Mouse (Mus musculus): ENCODE measurements around the gene Cox8b. TPM values are rescaled to one million over a fixed set of nuclear protein-coding genes. Genes with fewer than 3 reads are reported as not detected.

Cox8b gene
- polyA plus RNA-seq, 1 experiment = 231 TPM

DNA sequence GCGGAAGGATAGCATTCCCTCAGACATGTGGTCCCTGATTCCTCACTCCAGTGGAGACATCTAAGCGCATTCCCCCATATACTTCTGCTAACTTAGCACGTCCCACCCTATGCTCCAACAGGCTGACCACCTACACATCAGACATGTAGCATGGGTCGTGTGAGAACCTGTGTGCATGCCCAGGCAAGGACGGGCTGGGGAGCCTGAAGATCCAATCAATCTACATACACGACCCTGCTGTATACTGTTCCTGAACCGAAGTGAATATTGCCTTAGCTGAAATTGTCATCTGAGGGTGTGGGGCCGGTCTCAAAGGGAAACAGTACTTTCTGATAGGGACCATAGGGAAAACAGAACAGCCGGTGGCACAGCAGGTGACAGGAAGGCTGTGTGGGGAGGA, 45.1 kb downstream of the Cox8b start:
- TF ChIP-seq POLR2A (IDR thresholded peaks at IDR 0.05; ENCODE audit: control insufficient read depth, extremely low read depth, insufficient read depth, low read length, poor library complexity) = no peak
- TF ChIP-seq CTCF (IDR thresholded peaks at IDR 0.05; ENCODE audit: borderline replicate concordance, control insufficient read depth, extremely low read depth, insufficient read depth, low read length, poor library complexity) = no peak
- H3K36me3 ChIP-seq (ENCODE audit: control insufficient read depth, insufficient read depth, low read length) = peaks cover 8% of the 10 kb centered on the region; the same call in 1 of the 2 replicates
- DNase-seq = no peak

DNA sequence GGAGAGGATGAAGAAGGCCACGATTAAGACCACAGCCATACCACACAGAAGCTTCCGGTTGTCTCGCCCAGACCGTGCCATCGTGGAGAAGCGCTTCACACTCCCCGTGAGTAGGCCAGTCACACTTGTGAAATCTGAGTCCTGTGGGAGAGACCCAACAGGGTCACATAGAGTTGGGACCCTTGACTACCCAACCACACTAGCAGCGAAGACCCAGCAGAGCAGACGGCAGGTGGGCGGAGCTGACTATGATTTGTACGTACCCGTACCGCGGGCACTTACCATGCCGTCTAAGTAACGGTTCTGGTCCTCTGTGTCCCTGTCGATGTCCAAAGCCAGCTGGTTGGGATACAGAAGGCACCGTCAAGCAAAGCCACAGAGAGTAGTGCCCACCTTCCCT, 45.8 kb downstream of the Cox8b start:
- no peak for TF ChIP-seq POLR2A (IDR thresholded peaks at IDR 0.05; ENCODE audit: control insufficient read depth, extremely low read depth, insufficient read depth, low read length, poor library complexity)
- TF ChIP-seq CTCF (IDR thresholded peaks at IDR 0.05; ENCODE audit: borderline replicate concordance, control insufficient read depth, extremely low read depth, insufficient read depth, low read length, poor library complexity) = no peak
- Histone ChIP-seq H3K27ac (ENCODE audit: control insufficient read depth, insufficient read depth, low read length) (no peak overlapping the region), H3K27me3 (ENCODE audit: control insufficient read depth, insufficient read depth, low read length) (no peaks in the 10 kb centered on the region), H3K4me3 (ENCODE audit: control insufficient read depth, insufficient read depth, low read length) (no peak overlapping the region), H3K36me3 (ENCODE audit: control insufficient read depth, insufficient read depth, low read length) (peaks cover 7% of the 10 kb centered on the region; the same call in 1 of the 2 replicates), H3K4me1 (replicated peaks; ENCODE audit: control insufficient read depth, insufficient read depth, low read length) (peaks cover 27% of the 10 kb centered on the region)
- 95% methylated on average over 18 of the region's 18 CpGs for WGBS
- DNase-seq = no peak

More for the DNA sequence above, 45.1 kb downstream of the Cox8b start:
- 78% methylated on average over 9 of the region's 9 CpGs for WGBS
- Histone ChIP-seq H3K27me3 (ENCODE audit: control insufficient read depth, insufficient read depth, low read length) (no peaks in the 10 kb centered on the region), H3K27ac (ENCODE audit: control insufficient read depth, insufficient read depth, low read length) (no peak overlapping the region), H3K4me3 (ENCODE audit: control insufficient read depth, insufficient read depth, low read length) (no peak overlapping the region), H3K4me1 (replicated peaks; ENCODE audit: control insufficient read depth, insufficient read depth, low read length) (peaks cover 27% of the 10 kb centered on the region)

DNA sequence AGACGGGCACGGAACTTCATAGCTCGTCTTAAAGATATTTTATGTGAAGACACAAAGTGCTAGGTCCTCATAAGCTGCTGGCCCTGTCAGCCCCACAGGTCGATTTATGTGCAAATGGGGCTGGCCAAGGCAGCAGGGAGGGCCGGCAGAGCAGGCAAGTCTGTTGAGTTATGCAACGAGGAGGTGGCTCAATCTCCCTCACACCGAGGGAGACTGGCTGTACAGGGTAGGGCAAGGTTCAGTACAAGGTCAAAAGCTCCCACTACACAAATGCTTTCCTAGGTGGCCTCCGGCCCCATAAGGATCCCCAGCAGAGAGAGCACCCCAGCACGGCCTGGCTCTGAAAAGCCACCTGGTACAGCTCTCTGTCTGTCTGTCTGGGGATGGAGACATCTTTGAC, 46.9 kb downstream of the Cox8b start:
- no peak overlapping the region for H3K4me3 ChIP-seq (ENCODE audit: control insufficient read depth, insufficient read depth, low read length)
- no peak for DNase-seq
- H3K36me3 ChIP-seq (ENCODE audit: control insufficient read depth, insufficient read depth, low read length) = peaks cover 7% of the 10 kb centered on the region; the same call in 1 of the 2 replicates
- no peak for TF ChIP-seq CTCF (IDR thresholded peaks at IDR 0.05; ENCODE audit: borderline replicate concordance, control insufficient read depth, extremely low read depth, insufficient read depth, low read length, poor library complexity)
- TF ChIP-seq POLR2A (IDR thresholded peaks at IDR 0.05; ENCODE audit: control insufficient read depth, extremely low read depth, insufficient read depth, low read length, poor library complexity) = no peak
- no peaks in the 10 kb centered on the region for H3K27me3 ChIP-seq (ENCODE audit: control insufficient read depth, insufficient read depth, low read length)
- WGBS = 85% methylated on average over 9 of the region's 9 CpGs
- H3K4me1 ChIP-seq (replicated peaks; ENCODE audit: control insufficient read depth, insufficient read depth, low read length) = peaks cover 19% of the 10 kb centered on the region
- no peak overlapping the region for H3K27ac ChIP-seq (ENCODE audit: control insufficient read depth, insufficient read depth, low read length)

DNA sequence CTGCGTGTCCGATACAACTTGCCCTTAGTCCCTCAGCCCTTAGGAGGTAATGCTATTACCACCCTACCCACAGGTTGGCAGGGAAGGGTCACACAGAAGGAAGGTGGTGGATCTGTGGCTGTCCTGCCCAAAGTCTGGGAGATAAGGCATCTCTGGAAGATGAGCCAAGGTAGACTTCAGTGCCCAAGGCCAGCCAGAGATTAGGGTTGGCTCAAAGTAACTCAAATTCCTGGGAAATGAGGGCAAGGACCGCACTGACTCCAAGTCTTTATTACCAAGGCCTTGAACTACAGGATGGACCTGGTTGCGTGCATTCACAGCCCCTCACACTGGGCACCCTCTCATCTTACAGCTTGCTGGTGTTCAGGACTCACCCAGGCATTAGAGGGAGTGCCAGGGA, 48.3 kb downstream of the Cox8b start:
- H3K27me3 ChIP-seq (ENCODE audit: control insufficient read depth, insufficient read depth, low read length) = no peaks in the 10 kb centered on the region
- 98% methylated on average over 4 of the region's 4 CpGs for WGBS
- peaks cover 10% of the 10 kb centered on the region for H3K4me1 ChIP-seq (replicated peaks; ENCODE audit: control insufficient read depth, insufficient read depth, low read length)
- no peak for TF ChIP-seq POLR2A (IDR thresholded peaks at IDR 0.05; ENCODE audit: control insufficient read depth, extremely low read depth, insufficient read depth, low read length, poor library complexity)
- no peak for TF ChIP-seq CTCF (IDR thresholded peaks at IDR 0.05; ENCODE audit: borderline replicate concordance, control insufficient read depth, extremely low read depth, insufficient read depth, low read length, poor library complexity)
- peaks cover 7% of the 10 kb centered on the region; the same call in 1 of the 2 replicates for H3K36me3 ChIP-seq (ENCODE audit: control insufficient read depth, insufficient read depth, low read length)
- no peak overlapping the region for H3K27ac ChIP-seq (ENCODE audit: control insufficient read depth, insufficient read depth, low read length)
- no peak for DNase-seq
- no peak overlapping the region for H3K4me3 ChIP-seq (ENCODE audit: control insufficient read depth, insufficient read depth, low read length)

Other genes with a start within 250 kb of the Cox8b start
- gene Olfr539, start 240.5 kb downstream of the Cox8b start, polyA plus RNA-seq (2012; rRNA removed) = not detected in 2 replicates
- gene Olfr45, start 218.5 kb downstream of the Cox8b start, polyA plus RNA-seq (2012; rRNA removed) = not detected in 2 replicates
- not detected in 2 replicates for gene Olfr541, start 203.2 kb downstream of the Cox8b start, polyA plus RNA-seq (2012; rRNA removed)
- gene Cyp2e1, start 136.7 kb downstream of the Cox8b start, polyA plus RNA-seq (2012; rRNA removed) = 11.2 and 12.2 TPM in 2 replicates
- gene Syce1, start 112.6 kb downstream of the Cox8b start, polyA plus RNA-seq (2012; rRNA removed) = 0.27 TPM in 1 of 2 replicates, not detected in the other
- gene Zfp941, start 78.3 kb downstream of the Cox8b start, polyA plus RNA-seq (2012; rRNA removed) = 0.04 and 0.22 TPM in 2 replicates
- gene Urah, start 65.4 kb downstream of the Cox8b start, polyA plus RNA-seq (2012; rRNA removed) = 12.9 and 15.9 TPM in 2 replicates
- 2.0 and 3.2 TPM in 2 replicates for gene Scgb1c1, start 54.9 kb downstream of the Cox8b start, polyA plus RNA-seq (2012; rRNA removed)
- 0.20 TPM in 1 of 2 replicates, not detected in the other for gene Odf3, start 52.6 kb downstream of the Cox8b start, polyA plus RNA-seq (2012; rRNA removed)
- gene Gm45785, start 44.1 kb downstream of the Cox8b start, polyA plus RNA-seq (2012; rRNA removed) = not detected in 2 replicates
- gene Ric8a, start 43.5 kb downstream of the Cox8b start, polyA plus RNA-seq (2012; rRNA removed) = 175 and 181 TPM in 2 replicates
- 26.5 and 31.8 TPM in 2 replicates for gene Bet1l, start 42.9 kb downstream of the Cox8b start, polyA plus RNA-seq (2012; rRNA removed)
- gene Psmd13, start 18.5 kb downstream of the Cox8b start, polyA plus RNA-seq (2012; rRNA removed) = 99.7 and 100 TPM in 2 replicates
- 23.1 and 27.6 TPM in 2 replicates for gene Sirt3, start 18.1 kb downstream of the Cox8b start, polyA plus RNA-seq (2012; rRNA removed)
- gene Nlrp6, start 20.5 kb upstream of the Cox8b start, polyA plus RNA-seq (2012; rRNA removed) = 0.32 and 0.71 TPM in 2 replicates
- gene Pgghg, start 40.9 kb upstream of the Cox8b start, polyA plus RNA-seq (2012; rRNA removed) = 60.1 and 68.6 TPM in 2 replicates
- 0.43 and 0.81 TPM in 2 replicates for gene Ifitm5, start 49.8 kb upstream of the Cox8b start, polyA plus RNA-seq (2012; rRNA removed)
- not detected in 2 replicates for gene Gm45717, start 55.5 kb upstream of the Cox8b start, polyA plus RNA-seq (2012; rRNA removed)
- 207 and 296 TPM in 2 replicates for gene Ifitm2, start 55.5 kb upstream of the Cox8b start, polyA plus RNA-seq (2012; rRNA removed)
- 39.0 and 60.9 TPM in 2 replicates for gene Ifitm1, start 66.8 kb upstream of the Cox8b start, polyA plus RNA-seq (2012; rRNA removed)
- gene Ifitm3, start 110.3 kb upstream of the Cox8b start, polyA plus RNA-seq (2012; rRNA removed) = 309 and 397 TPM in 2 replicates
- gene Ifitm6, start 117.5 kb upstream of the Cox8b start, polyA plus RNA-seq (2012; rRNA removed) = 4.7 and 5.9 TPM in 2 replicates
- gene Gm17387, start 128.7 kb upstream of the Cox8b start, polyA plus RNA-seq (2012; rRNA removed) = not detected in 2 replicates
- gene B4galnt4, start 160.7 kb upstream of the Cox8b start, polyA plus RNA-seq (2012; rRNA removed) = 1.4 and 1.6 TPM in 2 replicates
- 46.8 and 49.9 TPM in 2 replicates for gene Pkp3, start 177.8 kb upstream of the Cox8b start, polyA plus RNA-seq (2012; rRNA removed)
- gene Sigirr, start 200.1 kb upstream of the Cox8b start, polyA plus RNA-seq (2012; rRNA removed) = 62.4 and 67.3 TPM in 2 replicates
- 1.5 and 2.9 TPM in 2 replicates for gene Ano9, start 217.4 kb upstream of the Cox8b start, polyA plus RNA-seq (2012; rRNA removed)
- gene Ptdss2, start 221.9 kb upstream of the Cox8b start, polyA plus RNA-seq (2012; rRNA removed) = 29.9 and 33.8 TPM in 2 replicates

Measured in thymus, adult 2 months (tissue).